In the genomic region with DNA sequence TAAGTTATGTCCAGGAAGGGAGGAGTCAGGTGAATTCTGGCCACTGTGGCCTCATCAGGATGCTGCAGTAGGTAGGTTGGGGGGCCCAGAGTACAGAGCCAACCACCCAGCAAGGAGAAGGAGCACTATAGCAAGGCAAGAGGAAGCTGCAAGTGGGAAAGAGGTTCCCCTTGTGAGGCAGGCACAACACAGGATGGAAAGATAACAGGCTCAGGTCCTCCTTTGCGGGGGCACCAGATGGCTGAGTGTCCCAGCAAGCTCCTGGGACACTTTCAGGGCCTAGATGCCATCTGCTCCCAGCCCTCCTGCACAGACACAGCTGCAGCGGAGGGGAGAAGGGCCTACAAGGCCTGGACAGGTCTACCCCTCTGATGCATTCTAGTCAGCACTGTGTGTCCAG, we compare ENCODE assay signal across 11 mouse cellular contexts.
DNase-seq lines count a peak whose midpoint lies in the region; ATAC-seq lines count a peak whose summit lies in the region.
"Had no signal": no experiment of that assay in that cellular context is flagged by ENCODE, and none has a peak within 500 bp of the region (broad histone marks: within the 10 kb centered on the region; RNA-seq: fewer than 3 reads in every experiment).

No protein-coding gene starts in this region.

- DNase-seq in brain, adult 2 months (ENCODE audit: low read depth, low spot score) = peak; percentile 91
- DNase-seq in cerebellum, postnatal 14 days = peak; percentile 52 to 67
- no peak for DNase-seq in ovary, postnatal 36 days (ENCODE audit: low spot score)
- DNase-seq in kidney, postnatal 4 days = no peak
- no peak for DNase-seq in right cerebral cortex, adult 2 months (ENCODE audit: low spot score in 2 of 2)
- DNase-seq: heart, postnatal 36 days; liver, embryonic 13.5 days had no signal

- H3K9me3 ChIP-seq in forebrain, embryonic 12.5 days = no peaks in the 10 kb centered on the region
- H3K9me3 ChIP-seq in forebrain, embryonic 16.5 days (ENCODE audit: control insufficient read depth, low read length) = no peaks in the 10 kb centered on the region
- H3K9me3 ChIP-seq in midbrain, embryonic 13.5 days = no peaks in the 10 kb centered on the region
- H3K9me3 ChIP-seq: liver, embryonic 13.5 days had no signal

- H3K36me3 ChIP-seq in forebrain, embryonic 12.5 days (replicated peaks) = 0 out of 2 replicates have a peak, but pooled peaks cover 3% of the 10 kb centered on the region
- H3K36me3 ChIP-seq in forebrain, embryonic 16.5 days (ENCODE audit: control insufficient read depth, insufficient read depth) = no peaks in the 10 kb centered on the region
- H3K36me3 ChIP-seq in midbrain, embryonic 13.5 days = peaks cover 8% of the 10 kb centered on the region; the same call in 1 of the 2 replicates
- H3K36me3 ChIP-seq: liver, embryonic 13.5 days had no signal

- no peaks in the 10 kb centered on the region for H3K27me3 ChIP-seq in forebrain, embryonic 12.5 days
- H3K27me3 ChIP-seq in forebrain, embryonic 16.5 days (replicated peaks; ENCODE audit: control insufficient read depth, insufficient read depth, low read length) = no peaks in the 10 kb centered on the region
- no peaks in the 10 kb centered on the region for H3K27me3 ChIP-seq in midbrain, embryonic 13.5 days
- H3K27me3 ChIP-seq: liver, embryonic 13.5 days had no signal

- no peak overlapping the region for H3K4me2 ChIP-seq in forebrain, embryonic 12.5 days
- H3K4me2 ChIP-seq in forebrain, embryonic 16.5 days (ENCODE audit: low read length) = no peak overlapping the region
- H3K4me2 ChIP-seq in midbrain, embryonic 13.5 days (replicated peaks) = no peak overlapping the region
- H3K4me2 ChIP-seq: liver, embryonic 13.5 days had no signal

- H3K9ac ChIP-seq in forebrain, embryonic 12.5 days = no peak overlapping the region
- no peak overlapping the region for H3K9ac ChIP-seq in forebrain, embryonic 16.5 days (replicated peaks; ENCODE audit: low read depth, low read length)
- H3K9ac ChIP-seq in midbrain, embryonic 13.5 days (replicated peaks) = no peak overlapping the region; the same call in 1 of the 2 replicates
- H3K9ac ChIP-seq: liver, embryonic 13.5 days had no signal

- peaks cover 35% of the 10 kb centered on the region for H3K4me1 ChIP-seq in forebrain, embryonic 12.5 days
- peaks cover 8% of the 10 kb centered on the region for H3K4me1 ChIP-seq in forebrain, embryonic 16.5 days (replicated peaks; ENCODE audit: control insufficient read depth, insufficient read depth, low read length)
- H3K4me1 ChIP-seq in midbrain, embryonic 13.5 days (replicated peaks) = peaks cover 60% of the 10 kb centered on the region

- 65% methylated on average over 2 of the region's 2 CpGs for WGBS in forebrain, embryonic 12.5 days
- WGBS in forebrain, embryonic 16.5 days = 69% methylated on average over 2 of the region's 2 CpGs
- WGBS in midbrain, embryonic 13.5 days = 63% methylated on average over 2 of the region's 2 CpGs

- H3K4me3 ChIP-seq in forebrain, embryonic 12.5 days (replicated peaks) = no peak overlapping the region
- no peak overlapping the region for H3K4me3 ChIP-seq in forebrain, embryonic 16.5 days (replicated peaks; ENCODE audit: low read length)
- H3K4me3 ChIP-seq in midbrain, embryonic 13.5 days (replicated peaks) = no peak overlapping the region
- H3K4me3 ChIP-seq: erythroblast, embryonic 14.5 days; liver, embryonic 13.5 days had no signal

- peak overlapping the region; percentile 21 for H3K27ac ChIP-seq in forebrain, embryonic 12.5 days
- H3K27ac ChIP-seq in forebrain, embryonic 16.5 days (ENCODE audit: low read length) = no peak overlapping the region
- H3K27ac ChIP-seq in midbrain, embryonic 13.5 days = peak overlapping the region; percentile 48
- H3K27ac ChIP-seq: liver, embryonic 13.5 days had no signal

- ATAC-seq in forebrain, embryonic 12.5 days (ENCODE audit: low FRiP score) = 0 out of 2 replicates have a peak, but pooled peaks have one; percentile 37
- no peak for ATAC-seq in forebrain, embryonic 16.5 days
- ATAC-seq in midbrain, embryonic 13.5 days = peak; percentile 60

Comparison
In these comparisons a context has a peak if more than half of its experiments do, and no peak if none do; other contexts are left out.
1. DNase-seq: peak in brain, adult 2 months (single experiment) and cerebellum, postnatal 14 days (2 of 2); none in ovary, postnatal 36 days (single experiment), kidney, postnatal 4 days (0 of 2) and right cerebral cortex, adult 2 months (0 of 2).